Mouse (Mus musculus) small intestine, adult 2 months (tissue): ENCODE measurements around the gene Sobp. TPM values are rescaled to one million over a fixed set of nuclear protein-coding genes. Genes with fewer than 3 reads are reported as not detected.

Experiments used
- H3K27ac ChIP-seq: fragments of 200-500 bp; 2 replicates; pipeline ENCODE4 v1.5.1; 2012; ENCODE audit warnings: low read depth, low read length, control low read depth, inconsistent platforms; ENCODE audit not compliant: insufficient read depth
- H3K27me3 ChIP-seq: fragments of 200-500 bp; 2 replicates; pipeline ENCODE4 v1.6.1; 2012; ENCODE audit warnings: mild to moderate bottlenecking, moderate library complexity, low read length, inconsistent platforms; ENCODE audit not compliant: control insufficient read depth, insufficient read depth
- H3K36me3 ChIP-seq: fragments of 200-500 bp; 2 replicates; pipeline ENCODE4 v1.6.1; 2012; ENCODE audit warnings: mild to moderate bottlenecking, low read length, control low read depth, inconsistent platforms; ENCODE audit not compliant: control insufficient read depth, insufficient read depth
- H3K4me1 ChIP-seq: fragments of 200-500 bp; 2 replicates; pipeline ENCODE4 v1.6.1; 2012; ENCODE audit warnings: low read length, inconsistent platforms, mixed read lengths; ENCODE audit not compliant: control insufficient read depth, insufficient read depth, insufficient read length
- H3K4me3 ChIP-seq: fragments of 200-500 bp; 2 replicates; pipeline ENCODE4 v1.5.1; 2012; ENCODE audit warnings: low read depth, mild to moderate bottlenecking, control low read depth, inconsistent platforms, low read length, moderate library complexity
- CTCF ChIP-seq: fragments of 200-500 bp; IDR thresholded peaks from 2 replicates; pipeline ENCODE4 v1.5.1; 2012; ENCODE audit warnings: low read depth, mild to moderate bottlenecking, control low read depth, inconsistent platforms, low read length, moderate library complexity, mixed read lengths; ENCODE audit not compliant: insufficient replicate concordance, insufficient read length; ENCODE audit errors: extremely low read depth
- POLR2A ChIP-seq: fragments of 200-500 bp; IDR thresholded peaks from 2 replicates; pipeline ENCODE4 v1.6.1; 2012; ENCODE audit warnings: low read depth, mild to moderate bottlenecking, control low read depth, inconsistent platforms, low read length, moderate library complexity
- WGBS: fragments of 180-500 bp; shearing (Covaris S2); methylation state at CpG from one replicate; pipeline ENCODE4 v1.1.7; 2018; 5-methylcytosine and 5-hydroxymethylcytosine counted together
- polyA plus RNA-seq: library from polyadenylated mRNA; depleted of rRNA; stranded (reverse); fragments of >200 nt; gene quantifications from 2 replicates; pipeline ENCODE4 v1.2.3, GENCODE M21; 2012

The Sobp gene
- polyA plus RNA-seq, 1 experiment = 0.79 TPM

DNA sequence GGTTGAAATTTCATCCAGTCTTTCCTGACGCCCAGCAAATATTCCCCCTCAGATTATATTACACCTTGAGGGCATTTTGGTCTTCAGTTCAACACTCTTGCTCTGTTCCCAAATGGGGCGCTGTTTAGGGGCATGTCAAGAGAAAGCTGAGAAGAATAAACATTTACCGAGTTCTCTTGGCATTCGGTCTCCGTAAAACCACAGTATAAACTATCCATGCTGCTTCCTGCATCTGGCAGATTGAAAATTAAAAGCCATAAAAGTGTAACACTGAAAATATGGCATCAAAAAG lies 170.9 kb downstream of the Sobp start:
- H3K27me3 ChIP-seq = peaks cover 14% of the 10 kb centered on the region
- no peak overlapping the region for H3K27ac ChIP-seq
- H3K36me3 ChIP-seq = no peaks in the 10 kb centered on the region
- no peaks in the 10 kb centered on the region for H3K4me1 ChIP-seq
- 33% methylated on average over 5 of the region's 5 CpGs for WGBS
- TF ChIP-seq CTCF (no peak), POLR2A (no peak)
- no peak overlapping the region for H3K4me3 ChIP-seq

DNA sequence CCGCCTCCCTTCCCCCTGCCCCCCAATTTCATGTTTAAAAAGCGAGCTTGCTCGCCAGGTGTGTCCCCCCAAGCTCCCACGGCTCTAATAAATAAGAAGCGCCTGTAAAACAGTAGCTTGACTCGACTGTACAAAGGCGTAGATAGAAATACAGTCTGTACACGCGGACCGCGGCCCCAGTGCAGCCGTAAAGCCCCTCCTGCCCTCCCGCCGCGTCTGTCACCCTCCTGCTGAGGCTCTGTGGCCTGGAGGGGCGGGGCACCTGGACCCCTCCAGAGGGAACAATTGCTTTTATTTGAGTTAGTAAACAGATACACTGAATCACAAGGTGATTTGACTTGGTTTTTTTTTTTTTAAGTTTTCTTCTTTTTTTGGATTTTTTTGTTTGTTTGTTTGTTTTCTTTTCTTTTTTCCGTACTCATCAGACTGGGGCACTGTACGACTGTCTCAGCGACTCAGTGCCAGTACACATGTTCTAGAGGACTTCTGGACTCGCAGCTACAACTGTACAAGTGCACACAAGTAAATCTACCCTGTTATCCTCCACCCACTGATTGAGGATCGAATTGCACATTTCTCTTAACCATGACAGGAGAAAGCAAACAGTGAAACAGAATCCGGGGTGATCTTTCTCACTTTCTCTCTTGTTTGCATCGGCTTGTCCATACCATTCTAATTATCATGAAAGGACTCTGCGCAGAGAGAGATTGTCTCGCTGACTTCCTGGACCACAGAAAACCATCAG lies 171.4 kb downstream of the Sobp start:
- Histone ChIP-seq H3K4me3 (peak overlapping the region; percentile 39), H3K36me3 (no peaks in the 10 kb centered on the region), H3K27ac (no peak overlapping the region), H3K27me3 (peaks cover 11% of the 10 kb centered on the region), H3K4me1 (no peaks in the 10 kb centered on the region)
- WGBS = 17% methylated on average over 25 of the region's 25 CpGs
- TF ChIP-seq CTCF = no peak
- no peak for TF ChIP-seq POLR2A

DNA sequence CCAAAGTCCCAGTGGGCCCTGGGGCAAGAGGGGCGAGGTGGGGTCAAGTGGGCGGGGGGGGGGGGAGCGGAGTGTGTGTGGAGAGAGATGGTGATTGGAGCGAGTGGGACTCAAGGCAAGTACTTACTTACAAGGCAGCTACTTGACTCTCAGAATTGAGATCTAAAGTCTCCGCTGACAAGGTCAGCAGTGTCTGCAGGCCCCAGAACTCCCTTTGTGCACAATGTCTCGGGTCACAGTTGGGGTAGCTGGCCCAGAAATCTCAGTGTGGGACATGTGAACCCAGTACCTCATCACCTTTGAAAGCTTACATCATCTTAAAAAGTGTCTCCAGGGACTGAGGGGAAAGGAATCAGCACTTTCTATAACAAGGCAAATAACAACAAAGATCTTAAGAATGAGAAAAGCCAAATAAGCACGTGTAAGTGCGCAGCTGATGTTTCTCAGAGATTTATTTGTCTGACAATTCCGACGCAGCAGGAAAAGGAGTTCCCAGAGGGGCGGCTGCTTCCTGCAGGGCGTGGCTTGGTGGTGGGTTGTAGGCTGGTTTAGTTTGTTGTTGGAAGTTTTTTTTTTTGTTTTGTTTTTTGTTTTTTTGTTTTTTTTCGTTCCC lies 172.2 kb downstream of the Sobp start:
- no peaks in the 10 kb centered on the region for H3K4me1 ChIP-seq
- H3K4me3 ChIP-seq = no peak overlapping the region
- 36% methylated on average over 13 of the region's 13 CpGs for WGBS
- H3K36me3 ChIP-seq = no peaks in the 10 kb centered on the region
- H3K27ac ChIP-seq = no peak overlapping the region
- peaks cover 11% of the 10 kb centered on the region for H3K27me3 ChIP-seq
- TF ChIP-seq POLR2A = no peak
- TF ChIP-seq CTCF = no peak

DNA sequence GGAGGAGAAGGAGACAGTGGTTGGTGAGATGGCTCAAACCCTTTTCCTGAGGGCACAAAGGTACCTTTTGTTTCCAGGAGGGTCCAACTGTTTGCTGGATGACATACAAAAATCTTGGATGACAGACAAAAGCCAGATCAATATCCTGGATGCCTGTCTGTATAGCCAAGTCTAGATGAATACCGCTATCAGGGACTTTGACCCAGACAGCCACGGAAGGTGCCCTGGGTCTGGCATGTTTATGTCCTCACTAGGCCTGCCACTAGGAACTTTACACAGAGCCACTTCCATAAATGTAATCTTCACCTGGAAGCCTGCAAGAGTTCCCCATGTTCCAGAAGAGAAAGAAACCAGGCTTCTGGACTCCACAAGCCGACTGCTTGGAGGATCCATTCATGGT lies 172.9 kb downstream of the Sobp start:
- Histone ChIP-seq H3K4me1 (no peaks in the 10 kb centered on the region), H3K4me3 (no peak overlapping the region), H3K36me3 (no peaks in the 10 kb centered on the region), H3K27ac (no peak overlapping the region), H3K27me3 (peaks cover 11% of the 10 kb centered on the region)
- no peak for TF ChIP-seq POLR2A
- TF ChIP-seq CTCF = no peak
- 28% methylated on average over 3 of the region's 3 CpGs for WGBS

DNA sequence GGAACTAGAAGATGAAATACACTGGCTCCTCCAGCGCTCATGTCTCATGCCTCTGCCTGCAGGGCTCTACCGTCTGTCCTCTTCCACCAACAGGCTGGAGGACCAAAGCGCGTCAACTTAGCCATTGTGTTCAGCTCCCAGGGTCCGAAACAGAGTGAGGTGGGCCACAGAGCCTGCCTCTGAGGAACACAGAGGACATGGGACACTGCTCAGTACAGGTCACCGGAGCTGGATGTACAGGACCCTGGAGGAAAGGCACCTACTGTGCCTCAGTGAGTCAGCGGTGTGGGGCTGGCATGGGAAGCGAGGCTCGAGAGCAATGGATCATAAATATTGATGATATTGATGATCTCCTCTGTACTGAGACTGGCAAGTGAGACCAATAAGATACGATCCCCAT lies 175.0 kb downstream of the Sobp start:
- Histone ChIP-seq H3K27ac (no peak overlapping the region), H3K4me3 (no peak overlapping the region), H3K36me3 (no peaks in the 10 kb centered on the region), H3K4me1 (no peaks in the 10 kb centered on the region), H3K27me3 (peaks cover 11% of the 10 kb centered on the region)
- TF ChIP-seq POLR2A (no peak), CTCF (no peak)
- WGBS = 92% methylated on average over 10 of the region's 10 CpGs

DNA sequence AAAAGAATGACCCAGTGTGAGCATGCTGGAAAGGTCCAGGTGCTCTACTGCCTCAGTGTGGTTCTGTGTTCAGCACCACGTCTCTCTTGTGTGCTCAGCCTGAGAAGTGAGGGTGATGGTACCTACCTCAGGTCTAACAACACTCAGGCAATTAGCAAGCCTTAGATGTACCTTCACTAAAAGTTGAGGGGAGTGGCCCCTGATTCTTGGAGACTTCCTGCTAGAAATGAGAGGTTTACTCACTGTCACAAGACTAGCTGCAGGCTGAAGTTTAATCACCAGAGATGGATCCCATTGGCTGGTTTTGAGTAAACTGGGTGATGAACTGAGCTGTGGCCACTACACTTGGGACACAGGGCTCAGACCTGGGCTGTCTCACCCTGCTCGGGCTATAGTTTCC lies 177.1 kb downstream of the Sobp start:
- H3K4me1 ChIP-seq = no peaks in the 10 kb centered on the region
- H3K4me3 ChIP-seq = no peak overlapping the region
- H3K27me3 ChIP-seq = 0 out of 2 replicates have a peak, but pooled peaks cover 3% of the 10 kb centered on the region
- WGBS = 81% methylated on average over 2 of the region's 2 CpGs
- no peaks in the 10 kb centered on the region for H3K36me3 ChIP-seq
- no peak overlapping the region for H3K27ac ChIP-seq
- TF ChIP-seq CTCF (no peak), POLR2A (no peak)

DNA sequence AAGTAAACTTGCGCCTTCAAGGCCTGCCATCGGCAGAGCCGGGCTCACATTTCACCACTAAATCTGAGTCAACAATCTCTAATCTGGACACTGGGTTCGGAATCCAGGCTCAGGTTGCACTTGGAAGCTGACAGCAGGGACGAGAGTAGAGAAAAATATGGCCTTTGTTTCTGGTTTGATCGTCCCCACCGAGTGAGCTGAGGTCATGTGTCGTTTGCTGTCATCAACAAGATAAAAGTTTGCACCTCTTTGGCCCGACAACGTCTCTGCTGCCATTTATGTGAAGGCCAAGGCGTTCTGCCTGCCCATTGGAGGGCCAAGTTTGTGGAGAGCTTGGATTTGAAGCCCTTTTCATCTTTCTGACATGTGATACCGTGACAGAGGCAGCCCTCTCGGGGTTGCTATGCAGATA lies 178.8 kb downstream of the Sobp start:
- no peaks in the 10 kb centered on the region for H3K4me1 ChIP-seq
- 48% methylated on average over 13 of the region's 13 CpGs for WGBS
- H3K27me3 ChIP-seq = no peaks in the 10 kb centered on the region
- H3K27ac ChIP-seq = no peak overlapping the region
- no peaks in the 10 kb centered on the region for H3K36me3 ChIP-seq
- TF ChIP-seq POLR2A = no peak
- TF ChIP-seq CTCF = no peak
- no peak overlapping the region for H3K4me3 ChIP-seq

DNA sequence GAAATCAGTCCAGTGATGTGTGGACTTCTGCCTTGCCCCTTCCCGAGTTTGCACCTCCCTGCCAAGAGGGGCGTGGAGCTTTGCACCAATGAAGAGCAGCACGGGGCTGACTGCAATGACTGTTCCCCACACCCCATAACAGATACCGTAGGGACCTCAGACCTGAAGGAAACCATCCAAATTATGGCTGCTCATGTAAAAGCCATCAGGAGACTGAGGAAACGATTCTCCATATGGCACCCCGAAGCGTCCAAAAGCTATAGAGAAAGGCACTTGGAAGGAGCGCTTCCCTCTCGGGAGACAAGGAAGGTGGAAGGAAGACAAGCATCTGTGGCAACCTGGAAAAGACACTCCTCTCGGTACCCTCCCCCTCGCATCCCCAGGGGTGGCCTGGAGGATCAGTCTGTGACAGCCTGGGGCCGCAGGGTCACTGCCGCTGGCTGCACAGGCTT lies 180.0 kb downstream of the Sobp start:
- H3K4me3 ChIP-seq = no peak overlapping the region
- no peak overlapping the region for H3K27ac ChIP-seq
- no peaks in the 10 kb centered on the region for H3K4me1 ChIP-seq
- TF ChIP-seq CTCF (no peak), POLR2A (no peak)
- no peaks in the 10 kb centered on the region for H3K36me3 ChIP-seq
- 47% methylated on average over 13 of the region's 13 CpGs for WGBS
- H3K27me3 ChIP-seq = no peaks in the 10 kb centered on the region
